Mouse (Mus musculus) heart, adult 9 months (tissue): ENCODE data around the gene Apob.

Experiments used
- DNase-seq, 2 experiments: peaks; one replicate each; pipeline ENCODE4 v3.0.0; 2022; ENCODE audit warnings: low spot score in 2 of 2

Apob gene

DNA sequence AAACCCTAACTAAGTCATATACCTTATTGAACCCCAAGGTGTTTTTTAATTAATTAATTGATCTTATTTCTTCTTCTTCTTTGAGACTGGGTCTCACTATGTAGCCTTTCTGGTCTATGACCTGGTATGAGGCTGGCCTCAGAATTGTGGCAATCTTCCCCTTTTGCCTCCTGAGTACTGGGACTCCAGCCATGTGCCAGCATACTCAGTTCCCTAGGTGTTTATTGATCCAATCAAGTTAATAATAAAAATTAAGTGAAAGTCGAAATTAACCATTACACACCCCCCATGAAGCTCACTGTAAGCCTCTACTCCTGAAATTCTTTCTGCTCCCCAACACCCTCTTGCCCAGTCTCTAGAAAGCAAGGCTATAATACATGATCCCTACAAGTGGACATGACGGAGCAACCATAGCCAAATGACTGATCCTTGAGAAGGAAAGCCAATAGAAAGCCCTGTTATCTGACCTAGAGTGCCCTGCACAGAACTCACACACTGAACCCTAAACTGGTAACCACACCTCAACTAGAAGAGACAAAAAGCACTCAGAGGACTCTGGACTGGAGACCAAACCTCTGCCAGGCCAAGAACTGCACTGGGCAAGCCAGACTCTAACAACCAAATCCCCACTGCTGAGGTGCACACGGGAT, 60.8 kb downstream of the Apob start:
- DNase-seq, result no peak

DNA sequence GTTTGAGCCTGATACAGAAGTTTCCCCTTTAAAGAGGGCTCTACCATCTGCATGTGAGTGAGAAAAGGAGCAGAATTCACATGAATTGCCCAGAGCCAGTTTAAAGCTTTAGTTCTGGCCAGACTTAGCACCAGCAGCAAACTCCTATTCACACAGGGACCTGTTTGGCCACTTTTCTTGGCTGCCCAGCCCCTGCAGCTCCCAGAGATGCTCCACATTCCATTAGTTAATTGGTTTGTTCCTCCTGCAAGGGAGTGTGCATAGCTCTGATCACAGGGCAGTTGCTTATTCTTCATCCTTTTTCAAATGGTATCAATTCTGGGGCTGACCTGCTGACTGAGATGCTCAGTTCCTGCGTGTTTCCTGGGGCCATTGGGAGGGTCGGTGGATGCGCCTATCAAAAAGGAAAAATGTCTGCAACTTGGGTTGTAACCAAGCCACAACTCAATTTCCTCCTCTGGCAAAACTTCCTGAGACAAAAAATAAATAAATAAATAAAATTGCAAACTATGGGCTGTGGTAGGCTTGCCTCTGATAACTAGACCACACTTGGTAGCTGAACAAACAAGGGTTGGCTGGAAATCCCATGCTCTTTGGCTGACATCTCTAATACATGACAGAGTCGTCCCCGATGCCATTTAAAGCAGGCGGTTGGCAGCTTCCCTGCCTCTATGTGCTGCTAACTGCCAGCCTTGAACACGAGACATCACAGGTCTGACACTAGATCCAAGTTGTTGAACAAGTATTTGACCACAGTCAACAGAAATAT, 65.4 kb downstream of the Apob start:
- DNase-seq, result peak in 1 of 2 experiments; percentile 1

DNA sequence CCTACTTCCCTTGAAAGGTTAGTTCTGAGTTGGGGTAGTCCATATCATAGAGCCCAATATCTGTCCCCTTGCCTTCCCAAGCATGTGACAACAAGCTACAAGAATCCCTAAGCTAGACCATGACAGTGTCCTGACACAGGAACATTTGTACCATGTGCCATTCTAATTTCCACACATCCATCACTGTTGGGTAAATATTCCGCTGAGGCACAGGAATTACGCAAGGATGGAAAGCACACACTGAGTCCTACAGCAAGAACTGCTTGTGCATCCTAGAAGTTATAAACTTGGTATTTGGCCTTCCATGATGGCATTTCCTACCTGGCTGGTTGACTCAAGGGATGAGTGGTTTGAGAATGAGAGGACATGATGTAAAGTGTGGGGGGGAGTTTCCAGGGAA, 69.6 kb downstream of the Apob start:
- DNase-seq, result no peak

DNA sequence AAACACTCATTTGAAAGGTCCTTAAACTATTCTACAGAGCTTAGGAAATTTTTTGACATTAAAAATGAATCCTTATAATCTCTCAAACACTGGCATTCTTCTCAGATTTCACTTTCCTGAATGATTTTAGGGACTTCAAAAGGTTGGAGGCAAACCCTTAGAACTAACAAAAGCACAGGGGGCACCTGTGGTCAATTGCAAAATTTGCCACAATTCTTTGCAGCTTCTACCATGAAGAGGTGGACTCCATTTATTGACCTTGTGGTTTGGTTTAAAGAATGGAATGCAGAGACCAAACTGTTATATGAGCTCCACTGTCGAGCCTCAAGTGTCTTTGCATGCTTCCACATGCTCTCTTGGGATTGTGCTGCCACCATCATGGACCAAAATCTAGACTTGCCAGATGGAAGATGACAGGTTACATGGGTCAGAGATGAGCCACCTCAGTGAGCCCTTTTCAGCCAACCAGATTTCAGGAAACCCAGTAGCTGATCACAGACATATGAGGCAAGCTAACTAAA, 70.4 kb downstream of the Apob start:
- no peak for DNase-seq

DNA sequence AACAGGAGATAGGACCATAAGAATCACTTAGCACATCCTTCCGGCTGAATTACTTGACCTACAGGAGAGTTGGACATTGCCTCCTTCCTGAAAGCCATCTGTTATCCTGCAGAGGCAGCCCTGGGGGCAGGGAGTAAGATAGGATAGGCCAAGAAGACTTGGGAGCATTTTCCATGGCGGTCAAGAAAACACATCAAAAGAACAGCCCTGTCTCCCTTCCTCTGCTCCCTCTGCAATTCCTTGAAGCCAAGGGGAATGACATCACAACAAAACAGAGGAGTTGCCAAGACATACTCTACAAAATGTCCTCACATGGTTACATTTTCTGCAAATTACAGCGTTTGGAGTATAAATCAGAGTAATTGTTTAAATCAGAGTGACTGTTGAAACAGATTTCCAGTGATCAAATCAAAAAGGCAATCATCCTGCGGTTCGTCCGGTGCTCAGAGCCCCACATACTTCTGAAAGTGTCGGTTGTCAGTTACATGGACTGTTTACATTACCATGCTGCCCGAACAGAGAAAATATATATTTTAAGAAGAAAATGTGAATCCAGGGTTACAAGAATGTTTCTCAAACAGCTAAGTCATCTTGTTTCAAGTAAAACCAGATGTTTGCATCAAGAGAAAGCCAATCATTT, 78.7 kb downstream of the Apob start:
- DNase-seq, result no peak

DNA sequence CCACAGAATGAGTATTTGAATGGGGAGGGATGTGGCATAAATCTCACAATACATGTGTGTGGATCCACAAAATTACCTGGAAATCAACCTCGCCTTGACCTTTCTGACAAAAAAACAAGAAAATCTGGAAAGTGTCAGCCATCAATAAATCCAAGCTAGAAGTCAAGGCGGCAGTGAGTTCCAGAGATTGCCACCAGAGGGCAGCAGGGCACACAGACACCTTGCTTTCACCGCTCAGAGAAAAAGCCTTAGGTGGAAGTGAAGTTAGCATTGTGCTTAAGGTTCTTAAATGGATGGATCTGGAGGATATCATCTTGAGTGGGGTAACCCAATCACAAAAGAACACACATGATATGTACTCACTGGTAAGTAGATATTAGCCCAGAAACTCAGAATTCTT, 82.1 kb downstream of the Apob start:
- peak in 1 of 2 experiments; percentile 37 for DNase-seq

DNA sequence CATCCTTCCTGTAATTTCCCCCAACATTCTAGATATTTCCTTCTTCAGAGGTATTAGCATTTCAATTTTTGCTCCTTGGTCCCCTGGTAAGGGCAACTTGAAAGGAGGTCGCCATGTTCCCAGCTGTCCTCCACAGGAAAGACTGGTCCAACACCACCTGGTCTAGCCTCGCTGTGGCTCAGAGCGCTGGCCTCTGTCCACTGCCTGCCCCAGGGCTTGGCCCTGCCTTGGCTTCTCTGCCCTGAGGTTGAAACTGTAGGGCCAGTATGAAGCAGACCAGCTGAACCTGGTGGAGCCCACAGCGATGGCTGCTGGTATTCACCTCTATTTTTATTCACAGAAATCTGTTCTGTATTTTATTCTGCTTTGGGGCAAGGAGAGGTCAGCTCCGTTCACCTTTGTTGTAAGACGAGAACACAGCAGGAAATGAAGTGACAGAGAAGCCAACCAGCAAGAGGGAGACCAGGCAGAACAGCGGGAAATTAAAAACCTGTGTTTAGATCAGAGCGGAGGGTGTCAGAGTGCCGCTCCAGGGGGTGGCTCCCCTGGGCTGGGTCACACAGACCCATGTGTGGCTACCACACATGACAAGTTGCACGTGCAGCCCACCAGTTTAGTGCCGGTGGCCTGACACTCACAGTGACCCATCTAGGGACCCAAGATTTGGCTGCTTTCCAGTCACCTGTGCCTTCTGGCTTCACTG, 86.1 kb downstream of the Apob start:
- DNase-seq, result no peak
